Mouse (Mus musculus): ENCODE results near the gene Best1. TPM values are rescaled to one million over a fixed set of nuclear protein-coding genes. Genes with fewer than 3 reads are reported as not detected.

Best1 gene
- polyA plus RNA-seq, 1 experiment from 2014 or later: 1.1 TPM

DNA sequence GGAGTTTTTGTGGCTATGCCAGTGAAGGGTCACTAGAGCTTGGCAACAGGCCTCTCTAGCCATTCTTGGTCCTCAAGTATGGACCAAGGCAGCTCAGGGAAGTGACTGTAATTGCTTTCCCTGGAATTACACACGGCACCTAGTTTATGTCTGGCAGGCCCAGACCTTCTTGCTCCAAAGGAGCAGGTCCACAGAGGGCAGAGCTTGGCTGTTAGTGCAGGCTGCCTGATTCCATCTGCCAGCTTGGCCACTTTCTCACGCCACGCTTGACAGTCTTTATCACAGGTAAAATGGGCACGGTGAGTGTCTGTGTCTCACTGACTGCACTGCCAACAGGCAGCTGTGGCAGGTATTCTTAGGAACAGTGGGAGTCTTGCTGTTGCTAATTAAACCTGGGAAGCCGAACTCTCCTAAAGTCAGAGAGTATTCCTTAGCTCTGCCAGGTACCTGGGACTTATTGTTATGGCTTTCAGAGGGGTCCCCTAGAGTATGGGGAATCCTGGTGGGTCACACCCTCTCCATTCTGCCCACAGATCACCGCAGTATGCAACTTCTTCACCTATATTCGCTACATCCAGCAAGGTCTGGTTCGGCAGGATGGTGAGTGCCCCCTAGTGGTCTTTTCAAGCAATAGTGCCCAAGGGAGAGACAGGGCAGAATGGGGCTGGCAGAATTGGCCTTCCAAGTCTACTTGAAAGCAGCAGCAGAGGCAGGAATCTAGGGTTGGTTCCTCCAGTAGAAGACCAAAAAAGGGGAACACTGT is 32.0 kb upstream of the Best1 start:
- Histone ChIP-seq H3K27ac (ENCODE audit: low read depth, low read length) (no peak overlapping the region), H3K9ac (ENCODE audit: low read depth, low read length) (no peak overlapping the region), H3K36me3 (ENCODE audit: control insufficient read depth, insufficient read depth, low read length) (no peaks in the 10 kb centered on the region; the same call in 1 of the 2 replicates), H3K4me3 (ENCODE audit: low read length) (no peak overlapping the region), H3K27me3 (ENCODE audit: control insufficient read depth, insufficient read depth, low read length) (no peaks in the 10 kb centered on the region), H3K4me1 (ENCODE audit: control insufficient read depth, insufficient read depth, low read length) (peaks cover 1% of the 10 kb centered on the region; the same call in 1 of the 2 replicates), H3K4me2 (replicated peaks; ENCODE audit: low read depth, low read length) (no peak overlapping the region), H3K9me3 (ENCODE audit: control insufficient read depth, low read length) (no peaks in the 10 kb centered on the region)
- WGBS: 37% methylated on average over 8 of the region's 8 CpGs
- peak; percentile 47; the same call in 1 of the 2 replicates for ATAC-seq (ENCODE audit: low FRiP score, low TSS enrichment)

DNA sequence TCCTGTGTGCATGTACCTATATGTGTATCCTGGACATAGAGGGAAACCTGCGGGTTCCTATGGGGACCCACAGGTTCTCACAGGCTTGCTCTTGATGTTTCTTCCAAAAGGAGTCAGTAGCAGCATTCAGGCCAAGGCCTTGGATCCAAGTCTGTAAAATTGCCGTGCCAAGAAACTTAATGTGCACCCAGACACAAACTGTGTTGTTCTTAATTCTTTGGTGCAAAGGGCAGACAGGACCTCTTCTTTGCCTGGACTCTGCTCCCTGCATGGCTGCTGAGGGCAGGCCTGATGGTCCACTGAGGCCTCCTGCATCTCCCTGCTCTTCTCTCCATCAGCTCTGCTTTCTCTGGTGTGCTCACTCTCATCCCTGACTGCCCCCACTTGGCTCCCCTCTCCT is 28.3 kb upstream of the Best1 start:
- H3K36me3 ChIP-seq (ENCODE audit: control insufficient read depth, insufficient read depth, low read length): peaks cover 6% of the 10 kb centered on the region; the same call in 1 of the 2 replicates
- peaks cover 13% of the 10 kb centered on the region; the same call in 1 of the 2 replicates for H3K4me1 ChIP-seq (ENCODE audit: control insufficient read depth, insufficient read depth, low read length)
- no peak overlapping the region for H3K27ac ChIP-seq (ENCODE audit: low read depth, low read length)
- H3K9ac ChIP-seq (ENCODE audit: low read depth, low read length): no peak overlapping the region
- no peak overlapping the region for H3K4me2 ChIP-seq (replicated peaks; ENCODE audit: low read depth, low read length)
- H3K4me3 ChIP-seq (ENCODE audit: low read length): no peak overlapping the region
- no peaks in the 10 kb centered on the region for H3K9me3 ChIP-seq (ENCODE audit: control insufficient read depth, low read length)
- 90% methylated on average over 2 of the region's 2 CpGs for WGBS
- no peak for ATAC-seq (ENCODE audit: low FRiP score, low TSS enrichment)
- H3K27me3 ChIP-seq (ENCODE audit: control insufficient read depth, insufficient read depth, low read length): no peaks in the 10 kb centered on the region

DNA sequence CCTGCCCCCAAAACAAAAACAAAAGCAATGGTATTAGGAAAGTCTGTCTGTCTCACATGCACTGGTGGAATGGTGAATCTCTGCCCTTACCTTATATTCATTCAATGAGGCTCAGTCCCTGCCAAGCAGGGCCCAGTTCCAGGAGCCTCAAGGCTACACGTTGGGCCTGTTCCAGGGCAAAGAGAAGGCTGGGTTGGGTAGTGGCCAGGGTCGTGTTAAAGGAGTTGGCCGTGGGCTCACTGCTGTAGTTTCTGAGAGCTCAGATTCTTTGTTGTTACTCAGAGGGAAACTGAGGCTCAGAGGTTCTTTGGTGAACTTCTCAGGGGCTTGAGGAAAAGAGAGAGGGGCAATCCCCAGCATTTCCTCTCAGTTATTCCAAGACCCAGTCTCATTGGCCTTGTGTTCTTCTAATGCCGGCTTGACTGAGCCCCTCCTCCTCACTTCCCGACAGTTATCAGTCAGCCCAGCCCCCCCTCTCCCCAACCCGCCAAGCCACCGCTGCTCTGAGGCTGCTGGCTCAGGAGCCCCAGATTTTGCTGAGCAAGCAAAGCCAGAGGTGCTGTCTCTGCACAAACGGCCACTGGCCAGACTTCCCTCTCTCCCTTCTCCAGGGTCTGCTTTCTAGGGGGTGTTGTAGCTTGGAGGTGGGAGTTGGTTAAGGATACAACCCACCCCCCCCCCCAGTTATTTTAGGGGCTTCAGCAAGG is 23.9 kb upstream of the Best1 start:
- peak overlapping the region; percentile 82 for H3K27ac ChIP-seq (ENCODE audit: low read depth, low read length)
- no peaks in the 10 kb centered on the region for H3K27me3 ChIP-seq (ENCODE audit: control insufficient read depth, insufficient read depth, low read length)
- no peak overlapping the region; the same call in 1 of the 2 replicates for H3K9ac ChIP-seq (ENCODE audit: low read depth, low read length)
- no peaks in the 10 kb centered on the region for H3K9me3 ChIP-seq (ENCODE audit: control insufficient read depth, low read length)
- peaks cover 27% of the 10 kb centered on the region for H3K4me1 ChIP-seq (ENCODE audit: control insufficient read depth, insufficient read depth, low read length)
- WGBS: 22% methylated on average over 8 of the region's 8 CpGs
- H3K36me3 ChIP-seq (ENCODE audit: control insufficient read depth, insufficient read depth, low read length): peaks cover 6% of the 10 kb centered on the region; the same call in 1 of the 2 replicates
- H3K4me2 ChIP-seq (replicated peaks; ENCODE audit: low read depth, low read length): no peak overlapping the region
- ATAC-seq (ENCODE audit: low FRiP score, low TSS enrichment): peak; percentile 72
- H3K4me3 ChIP-seq (ENCODE audit: low read length): no peak overlapping the region

DNA sequence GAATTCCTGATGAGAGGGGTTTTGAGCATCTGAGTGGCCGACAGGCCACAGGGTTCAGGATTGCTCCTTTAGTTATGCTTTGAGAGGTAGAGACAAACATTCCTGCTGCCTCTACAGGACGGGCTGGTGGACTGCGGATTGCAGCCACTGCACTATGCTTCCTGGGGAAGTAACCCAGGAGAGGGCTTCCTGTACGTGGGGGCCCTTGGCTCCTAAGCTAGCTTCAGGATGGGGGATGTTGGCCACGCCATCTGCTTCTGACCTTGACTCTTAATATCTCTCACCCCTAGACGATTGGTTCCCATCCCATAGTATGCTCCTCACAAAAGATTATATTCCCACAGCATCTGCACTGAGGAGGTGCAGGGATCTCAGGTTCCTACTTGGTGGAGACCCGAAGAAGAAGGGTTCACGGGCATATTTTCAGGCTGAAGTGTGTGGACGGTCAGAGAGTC is 21.9 kb upstream of the Best1 start:
- Histone ChIP-seq H3K4me1 (ENCODE audit: control insufficient read depth, insufficient read depth, low read length) (peaks cover 38% of the 10 kb centered on the region), H3K9me3 (ENCODE audit: control insufficient read depth, low read length) (no peaks in the 10 kb centered on the region), H3K9ac (ENCODE audit: low read depth, low read length) (no peak overlapping the region), H3K36me3 (ENCODE audit: control insufficient read depth, insufficient read depth, low read length) (peaks cover 6% of the 10 kb centered on the region; the same call in 1 of the 2 replicates), H3K4me2 (replicated peaks; ENCODE audit: low read depth, low read length) (no peak overlapping the region), H3K27ac (ENCODE audit: low read depth, low read length) (peak overlapping the region; percentile 18; the same call in 1 of the 2 replicates), H3K27me3 (ENCODE audit: control insufficient read depth, insufficient read depth, low read length) (no peaks in the 10 kb centered on the region), H3K4me3 (ENCODE audit: low read length) (no peak overlapping the region)
- no peak for ATAC-seq (ENCODE audit: low FRiP score, low TSS enrichment)
- WGBS: 61% methylated on average over 9 of the region's 9 CpGs

DNA sequence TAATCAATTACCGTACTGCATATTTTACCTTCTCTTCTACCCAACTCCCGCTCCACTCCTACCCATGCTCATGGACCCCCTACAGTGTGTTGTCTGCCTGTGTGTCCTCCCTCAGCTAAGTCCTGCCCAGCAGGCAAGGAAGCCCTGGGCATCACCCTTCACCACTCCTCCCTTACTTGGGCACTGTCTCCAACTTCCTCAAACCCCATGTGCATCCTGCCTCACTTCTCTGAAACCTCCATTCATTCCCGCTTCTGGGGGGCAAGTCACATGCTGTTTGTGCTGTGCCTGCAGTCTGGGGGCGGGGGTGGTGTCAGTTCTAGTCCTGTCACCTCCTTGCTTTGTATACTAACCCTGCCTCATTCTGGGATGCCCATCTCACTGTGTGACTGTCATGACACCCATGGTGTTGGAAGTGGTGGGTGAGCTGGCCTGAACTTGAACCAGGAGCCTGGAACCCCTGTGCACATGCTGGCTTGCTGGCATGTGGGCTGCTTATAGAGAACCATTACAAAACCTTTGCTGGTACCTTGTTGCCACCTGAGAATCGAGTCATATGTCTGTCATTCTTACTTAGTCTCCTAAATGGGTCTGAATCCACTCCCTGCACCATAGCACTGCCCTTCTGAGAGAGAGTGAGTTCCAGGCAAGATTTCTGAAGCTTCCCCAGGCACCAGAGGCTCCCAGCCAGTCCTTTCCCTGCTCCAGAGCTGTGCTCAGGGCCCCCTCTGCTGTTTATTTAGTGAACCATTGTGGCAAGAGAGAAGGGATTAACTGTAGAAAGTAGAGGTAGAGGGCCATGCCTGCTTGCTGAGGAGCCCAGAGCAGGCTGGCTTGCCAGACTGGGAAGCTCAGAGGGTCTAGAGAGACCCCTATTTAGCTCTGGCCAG is 21.2 kb upstream of the Best1 start:
- H3K27me3 ChIP-seq (ENCODE audit: control insufficient read depth, insufficient read depth, low read length): no peaks in the 10 kb centered on the region
- H3K9ac ChIP-seq (ENCODE audit: low read depth, low read length): no peak overlapping the region
- H3K4me3 ChIP-seq (ENCODE audit: low read length): no peak overlapping the region
- no peak overlapping the region for H3K4me2 ChIP-seq (replicated peaks; ENCODE audit: low read depth, low read length)
- H3K27ac ChIP-seq (ENCODE audit: low read depth, low read length): peak overlapping the region; percentile 18; the same call in 1 of the 2 replicates
- ATAC-seq (ENCODE audit: low FRiP score, low TSS enrichment): no peak
- H3K4me1 ChIP-seq (ENCODE audit: control insufficient read depth, insufficient read depth, low read length): peaks cover 41% of the 10 kb centered on the region
- no peaks in the 10 kb centered on the region for H3K9me3 ChIP-seq (ENCODE audit: control insufficient read depth, low read length)
- peaks cover 3% of the 10 kb centered on the region; the same call in 1 of the 2 replicates for H3K36me3 ChIP-seq (ENCODE audit: control insufficient read depth, insufficient read depth, low read length)
- 75% methylated on average over 5 of the region's 5 CpGs for WGBS

DNA sequence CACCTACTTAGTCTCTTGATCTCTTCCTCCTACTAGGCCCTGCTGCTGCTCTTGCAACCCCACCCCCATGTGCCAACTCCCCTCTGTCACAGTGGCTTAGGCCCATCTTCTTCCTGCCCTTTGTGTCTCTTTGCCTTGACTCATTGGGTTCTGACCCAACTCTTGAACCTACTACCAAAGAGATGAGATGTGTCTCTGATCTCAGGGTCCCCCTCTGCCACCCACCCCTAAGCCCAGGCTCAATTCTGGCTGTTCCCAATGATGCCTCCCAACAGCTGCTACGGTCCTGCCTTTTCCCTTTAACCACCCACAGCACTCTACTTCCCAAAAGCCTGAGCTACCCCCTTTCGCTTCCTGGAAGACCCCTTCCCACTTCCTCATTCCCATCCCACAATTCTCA is 20.5 kb upstream of the Best1 start:
- H3K4me2 ChIP-seq (replicated peaks; ENCODE audit: low read depth, low read length): no peak overlapping the region
- no peak overlapping the region for H3K27ac ChIP-seq (ENCODE audit: low read depth, low read length)
- no peaks in the 10 kb centered on the region for H3K27me3 ChIP-seq (ENCODE audit: control insufficient read depth, insufficient read depth, low read length)
- H3K9ac ChIP-seq (ENCODE audit: low read depth, low read length): no peak overlapping the region
- WGBS: 72% methylated on average over 2 of the region's 2 CpGs
- no peaks in the 10 kb centered on the region for H3K9me3 ChIP-seq (ENCODE audit: control insufficient read depth, low read length)
- H3K4me1 ChIP-seq (ENCODE audit: control insufficient read depth, insufficient read depth, low read length): peaks cover 43% of the 10 kb centered on the region
- no peak for ATAC-seq (ENCODE audit: low FRiP score, low TSS enrichment)
- H3K4me3 ChIP-seq (ENCODE audit: low read length): no peak overlapping the region
- H3K36me3 ChIP-seq (ENCODE audit: control insufficient read depth, insufficient read depth, low read length): no peaks in the 10 kb centered on the region

DNA sequence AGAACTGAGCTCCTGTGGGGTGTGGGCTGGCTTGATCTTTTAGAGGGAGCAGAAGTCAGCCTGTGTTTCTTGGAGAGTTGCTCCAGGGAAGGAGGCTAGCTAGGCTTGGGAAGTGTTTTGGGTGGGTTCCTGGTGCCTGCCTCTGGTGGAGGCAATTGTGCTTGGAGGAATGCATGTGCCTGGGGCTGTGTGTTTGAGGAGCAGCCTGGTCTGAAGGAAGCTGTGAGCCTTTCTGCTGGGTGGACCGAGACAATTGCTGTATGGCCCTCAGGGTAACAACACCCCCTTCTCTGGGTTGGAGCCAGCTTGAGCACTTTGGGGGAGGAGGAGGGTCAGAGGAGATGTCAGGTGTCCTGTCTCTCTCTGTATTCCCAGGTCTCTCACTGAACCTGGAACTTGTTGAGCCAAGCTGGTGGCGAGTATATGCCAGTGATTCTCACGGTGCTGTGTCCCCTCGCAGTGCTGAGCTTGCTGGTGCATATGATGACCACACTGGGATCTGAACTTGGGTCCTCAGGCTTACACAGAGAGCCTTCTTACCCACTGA is 17.9 kb upstream of the Best1 start:
- Histone ChIP-seq H3K36me3 (ENCODE audit: control insufficient read depth, insufficient read depth, low read length) (no peaks in the 10 kb centered on the region), H3K9me3 (ENCODE audit: control insufficient read depth, low read length) (no peaks in the 10 kb centered on the region), H3K9ac (ENCODE audit: low read depth, low read length) (peak overlapping the region; percentile 60; the same call in 1 of the 2 replicates), H3K27me3 (ENCODE audit: control insufficient read depth, insufficient read depth, low read length) (no peaks in the 10 kb centered on the region), H3K27ac (ENCODE audit: low read depth, low read length) (no peak overlapping the region), H3K4me2 (replicated peaks; ENCODE audit: low read depth, low read length) (peak overlapping the region; percentile 91), H3K4me1 (ENCODE audit: control insufficient read depth, insufficient read depth, low read length) (peaks cover 34% of the 10 kb centered on the region), H3K4me3 (ENCODE audit: low read length) (peak overlapping the region; percentile 44)
- 67% methylated on average over 4 of the region's 4 CpGs for WGBS
- ATAC-seq (ENCODE audit: low FRiP score, low TSS enrichment): no peak

DNA sequence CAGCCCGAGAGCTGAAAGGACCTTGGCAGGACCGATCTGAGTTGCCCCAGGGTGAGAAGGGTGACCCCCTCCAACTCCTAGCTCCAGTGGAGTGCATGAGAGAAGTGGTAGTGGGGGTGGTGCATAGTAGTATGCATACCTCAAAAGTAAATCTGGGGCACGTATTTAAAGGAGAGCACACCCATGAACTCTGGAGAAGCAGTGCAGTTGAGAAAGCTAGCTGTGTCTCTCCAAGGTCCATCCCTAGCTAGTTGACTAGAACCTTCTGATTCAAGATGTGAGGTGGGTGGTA is 17.0 kb upstream of the Best1 start:
- peak; percentile 37; the same call in 1 of the 2 replicates for ATAC-seq (ENCODE audit: low FRiP score, low TSS enrichment)
- Histone ChIP-seq H3K27me3 (ENCODE audit: control insufficient read depth, insufficient read depth, low read length) (no peaks in the 10 kb centered on the region), H3K4me3 (ENCODE audit: low read length) (peak overlapping the region; percentile 44), H3K9me3 (ENCODE audit: control insufficient read depth, low read length) (no peaks in the 10 kb centered on the region), H3K36me3 (ENCODE audit: control insufficient read depth, insufficient read depth, low read length) (no peaks in the 10 kb centered on the region), H3K27ac (ENCODE audit: low read depth, low read length) (no peak overlapping the region), H3K4me1 (ENCODE audit: control insufficient read depth, insufficient read depth, low read length) (peaks cover 34% of the 10 kb centered on the region), H3K4me2 (replicated peaks; ENCODE audit: low read depth, low read length) (peak overlapping the region; percentile 91), H3K9ac (ENCODE audit: low read depth, low read length) (peak overlapping the region; percentile 60)
- WGBS: 2% methylated on average over 3 of the region's 3 CpGs
